Mouse (Mus musculus) olfactory bulb, adult 2 months (tissue): ENCODE data around the gene Cnih3.

ENCODE experiments used
- CTCF ChIP-seq: fragments of 200-500 bp; IDR thresholded peaks from 2 replicates; pipeline ENCODE4 v1.5.1; 2012; ENCODE audit warnings: low read depth, mild to moderate bottlenecking, low read length, moderate library complexity; ENCODE audit not compliant: insufficient read depth
- POLR2A ChIP-seq: fragments of 200-500 bp; IDR thresholded peaks from 2 replicates; pipeline ENCODE4 v1.6.1; 2012; ENCODE audit warnings: mild to moderate bottlenecking, low read depth, low read length, moderate library complexity; ENCODE audit not compliant: insufficient read depth

GRCm38 (mm10) chr1:181409693-181410092 is 57.3 kb downstream of the Cnih3 start:
- no peak for TF ChIP-seq CTCF
- no peak for TF ChIP-seq POLR2A
